Mouse (Mus musculus): ENCODE measurements around the gene Wfdc13.

- peak; percentile 71 for TF ChIP-seq CTCF (IDR thresholded peaks at IDR 0.05; ENCODE audit: low read depth, low read length)
- no peak for TF ChIP-seq POLR2A (IDR thresholded peaks at IDR 0.05; ENCODE audit: extremely low read depth, insufficient read depth, low read length)
These were observed 41.1 kb downstream of the Wfdc13 start for GRCm38 (mm10) chr2:164725895-164726619.
